Mouse (Mus musculus) adipose tissue, adult 10 weeks (tissue): Measurements from ENCODE around the gene Mzt1. TPM values are rescaled to one million over a fixed set of nuclear protein-coding genes. Genes with fewer than 3 reads are reported as not detected.

Experiments used
- polyA plus RNA-seq: library from polyadenylated mRNA; stranded (reverse); fragments of 350-450 nt; fragmentation: Illumina TruSeq; extraction: RNeasy Lipid Tissue Mini Kit (QIAGEN cat#74804); gene quantifications from one replicate; pipeline ENCODE4 v1.2.3, GENCODE M21; 2014; ENCODE audit warnings: low read depth, low replicate concordance

Gene Mzt1
- polyA plus RNA-seq: 51.8 TPM

DNA sequence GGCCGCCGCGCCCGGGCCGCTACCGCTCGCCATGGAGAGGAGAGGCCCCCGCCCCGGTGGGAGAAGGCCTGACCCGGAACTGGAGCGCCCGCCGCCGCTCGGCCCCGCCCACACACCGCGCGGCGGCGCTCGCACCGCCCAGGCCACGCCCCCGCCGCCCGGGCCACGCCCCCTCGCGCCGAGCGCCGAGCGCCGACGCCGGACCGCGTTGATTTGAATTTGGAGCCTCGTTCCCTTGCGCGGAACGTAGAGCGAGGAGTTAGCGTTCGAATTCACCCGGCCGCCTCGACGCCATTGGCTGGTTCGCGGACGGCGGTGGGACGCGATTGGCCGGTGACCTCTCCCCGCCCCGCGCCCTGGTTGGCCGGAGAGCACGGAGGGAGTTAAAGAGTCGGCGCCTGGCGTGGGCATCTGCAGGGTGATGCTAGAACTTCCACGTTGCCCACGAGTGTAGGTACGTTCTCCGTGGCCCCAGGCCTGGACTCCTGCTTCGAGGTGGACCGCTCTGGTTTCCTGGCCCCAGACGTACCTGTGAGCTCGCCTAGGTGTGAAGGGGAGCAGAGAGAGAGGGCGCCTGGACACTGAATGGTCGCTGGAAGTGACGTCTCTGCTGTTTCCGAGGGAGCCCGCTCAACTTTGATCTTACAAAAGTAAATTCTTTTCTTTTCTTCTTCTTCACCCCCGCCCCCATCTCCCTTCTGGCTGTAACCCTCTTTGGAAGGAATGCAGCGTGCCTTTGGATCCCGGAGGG is at the start of gene Mzt1, which contains the start of gene Bora:
TSS of gene Mzt1 (minus strand) at position 104 of the 751 bp plus-strand sequence.
TSS of gene Bora (plus strand) at position 192 of the 751 bp plus-strand sequence.

DNA sequence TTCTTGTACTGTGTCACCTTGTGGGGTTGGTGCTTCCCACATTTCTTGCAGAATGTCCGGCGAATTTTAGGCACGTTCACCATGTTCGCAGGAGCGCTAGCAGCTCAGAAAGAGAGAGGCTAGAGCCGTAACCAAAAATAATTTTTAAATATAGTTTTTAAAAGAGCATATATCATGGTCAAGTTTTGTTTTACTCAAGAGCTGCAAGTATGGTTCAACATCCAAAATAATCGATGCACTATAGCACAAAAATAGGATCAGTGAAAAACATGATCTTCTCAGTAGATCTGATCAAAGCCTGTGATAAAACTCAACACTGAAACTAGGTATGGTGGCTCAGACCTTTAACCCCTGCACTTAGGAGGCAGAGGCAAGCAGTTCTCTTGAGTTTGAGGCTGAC is 51.7 kb downstream of the Mzt1 start, which contains the start of gene Rpl36a-ps1:
TSS of gene Rpl36a-ps1 (minus strand) at position 101 of the 400 bp plus-strand sequence.

Other genes starting within 250 kb of the Mzt1 start
- gene Rpl36a-ps1, start 51.8 kb downstream of the Mzt1 start, polyA plus RNA-seq: 11.5 TPM
- 5.0 TPM for gene Bora, start 88 bp upstream of the Mzt1 start, polyA plus RNA-seq
- gene Pibf1, start 53.3 kb upstream of the Mzt1 start, polyA plus RNA-seq: 9.7 TPM
- 14.8 TPM for gene Dis3, start 53.6 kb upstream of the Mzt1 start, polyA plus RNA-seq